Mouse (Mus musculus) heart, embryonic 15.5 days (tissue): Measurements from ENCODE around the gene Begain. TPM values are rescaled to one million over a fixed set of nuclear protein-coding genes. Genes with fewer than 3 reads are reported as not detected.

Source experiments
- ATAC-seq: fragments of 200-750 bp; cut with Nextera tagmentation; replicated peaks from 2 replicates; pipeline ENCODE4 v1.8.0; 2017; ENCODE audit warnings: low read depth, moderate TSS enrichment; ENCODE audit not compliant: insufficient number of reproducible peaks, insufficient read depth, low FRiP score
- H3K27ac ChIP-seq: fragments of 300-500 bp; sonication (generic); 2 replicates; pipeline ENCODE4 v1.5.1; 2015; ENCODE audit warnings: mild to moderate bottlenecking, inconsistent platforms
- H3K27me3 ChIP-seq: fragments of 300-500 bp; sonication (generic); 2 replicates; pipeline ENCODE4 v1.6.1; 2015; ENCODE audit warnings: inconsistent platforms
- H3K36me3 ChIP-seq: fragments of 300-500 bp; sonication (generic); 2 replicates; pipeline ENCODE4 v1.6.1; 2015; ENCODE audit warnings: mild to moderate bottlenecking, inconsistent platforms
- H3K4me1 ChIP-seq: fragments of 300-500 bp; sonication (generic); replicated peaks from 2 replicates; pipeline ENCODE4 v1.6.1; 2015; ENCODE audit warnings: inconsistent platforms
- H3K4me2 ChIP-seq: fragments of 300-500 bp; sonication (generic); 2 replicates; pipeline ENCODE4 v1.6.1; 2015; ENCODE audit warnings: inconsistent platforms, mild to moderate bottlenecking, moderate library complexity
- H3K4me3 ChIP-seq: fragments of 300-500 bp; sonication (generic); 2 replicates; pipeline ENCODE4 v1.5.1; 2015; ENCODE audit warnings: mild to moderate bottlenecking, inconsistent platforms
- H3K9ac ChIP-seq: fragments of 300-500 bp; sonication (generic); 2 replicates; pipeline ENCODE4 v1.6.1; 2015; ENCODE audit warnings: mild to moderate bottlenecking, inconsistent platforms
- H3K9me3 ChIP-seq: fragments of 300-500 bp; sonication (generic); replicated peaks from 2 replicates; pipeline ENCODE4 v1.6.1; 2016; ENCODE audit warnings: inconsistent platforms
- WGBS: fragments of 180-500 bp; shearing (Covaris S2); methylation state at CpG from one replicate; pipeline ENCODE4 v1.1.7; 2015; ENCODE audit warnings: mixed read lengths; 5-methylcytosine and 5-hydroxymethylcytosine counted together
- polyA plus RNA-seq: library from polyadenylated mRNA; unstranded; fragments of >200 nt; fragmentation: Nextera tagmentation; extraction: Ambion mirVana; gene quantifications from 2 replicates; pipeline ENCODE4 v1.2.1, GENCODE M21; 2015

The Begain gene
- polyA plus RNA-seq, 1 experiment from 2014 or later: 1.5 TPM

- no peaks in the 10 kb centered on the region for H3K36me3 ChIP-seq
- H3K27me3 ChIP-seq: no peaks in the 10 kb centered on the region
- H3K4me1 ChIP-seq: no peaks in the 10 kb centered on the region
- WGBS: 62% methylated on average over 7 of the region's 7 CpGs
- no peak for ATAC-seq
- H3K9ac ChIP-seq: no peak overlapping the region
- no peak overlapping the region for H3K27ac ChIP-seq
- no peak overlapping the region for H3K4me3 ChIP-seq
- no peaks in the 10 kb centered on the region for H3K9me3 ChIP-seq
- H3K4me2 ChIP-seq: no peak overlapping the region
Measured at GRCm38 (mm10) chr12:109002978-109003377, 65.0 kb downstream of the Begain start.

- Histone ChIP-seq H3K4me1 (peaks cover 2% of the 10 kb centered on the region; the same call in 1 of the 2 replicates), H3K4me3 (no peak overlapping the region), H3K9ac (no peak overlapping the region), H3K9me3 (no peaks in the 10 kb centered on the region), H3K4me2 (no peak overlapping the region), H3K27me3 (no peaks in the 10 kb centered on the region), H3K36me3 (no peaks in the 10 kb centered on the region), H3K27ac (no peak overlapping the region)
- ATAC-seq: no peak
- WGBS: 83% methylated on average over 8 of the region's 8 CpGs
Measured at GRCm38 (mm10) chr12:108997249-108997648, 70.8 kb downstream of the Begain start.

- Histone ChIP-seq H3K9me3 (no peaks in the 10 kb centered on the region), H3K9ac (no peak overlapping the region), H3K4me1 (peaks cover 2% of the 10 kb centered on the region; the same call in 1 of the 2 replicates), H3K4me2 (no peak overlapping the region), H3K36me3 (no peaks in the 10 kb centered on the region), H3K27me3 (no peaks in the 10 kb centered on the region), H3K27ac (no peak overlapping the region), H3K4me3 (no peak overlapping the region)
- ATAC-seq: no peak
- 73% methylated on average over 12 of the region's 12 CpGs for WGBS
Measured at GRCm38 (mm10) chr12:108995976-108996636, 71.9 kb downstream of the Begain start.

GRCm38 (mm10) chr12:108994436-108995031 lies 73.5 kb downstream of the Begain start:
- Histone ChIP-seq H3K4me2 (peak overlapping the region; percentile 51), H3K27me3 (no peaks in the 10 kb centered on the region), H3K9ac (no peak overlapping the region), H3K4me1 (peaks cover 2% of the 10 kb centered on the region; the same call in 1 of the 2 replicates), H3K27ac (no peak overlapping the region), H3K9me3 (no peaks in the 10 kb centered on the region), H3K4me3 (0 out of 2 replicates have a peak overlapping the region, but pooled peaks have one; percentile 11), H3K36me3 (no peaks in the 10 kb centered on the region)
- 0 out of 2 replicates have a peak, but pooled peaks have one; percentile 34 for ATAC-seq
- 6% methylated on average over 19 of the region's 19 CpGs for WGBS

- peaks cover 2% of the 10 kb centered on the region; the same call in 1 of the 2 replicates for H3K4me1 ChIP-seq
- H3K27me3 ChIP-seq: no peaks in the 10 kb centered on the region
- no peak overlapping the region for H3K4me3 ChIP-seq
- no peak for ATAC-seq
- 60% methylated on average over 2 of the region's 2 CpGs for WGBS
- no peak overlapping the region for H3K27ac ChIP-seq
- H3K9ac ChIP-seq: no peak overlapping the region
- H3K4me2 ChIP-seq: no peak overlapping the region
- H3K36me3 ChIP-seq: no peaks in the 10 kb centered on the region
- no peaks in the 10 kb centered on the region for H3K9me3 ChIP-seq
Measured at GRCm38 (mm10) chr12:108993046-108993445, 75.0 kb downstream of the Begain start.

GRCm38 (mm10) chr12:108990425-108990824 lies 77.6 kb downstream of the Begain start:
- whole genome bisulfite sequencing: 65% methylated on average over 9 of the region's 9 CpGs
- no peak for ATAC-seq

GRCm38 (mm10) chr12:108987448-108987847 lies 80.6 kb downstream of the Begain start:
- Histone ChIP-seq H3K27me3 (no peaks in the 10 kb centered on the region), H3K4me2 (no peak overlapping the region), H3K36me3 (no peaks in the 10 kb centered on the region), H3K9me3 (no peaks in the 10 kb centered on the region), H3K4me1 (no peaks in the 10 kb centered on the region), H3K9ac (no peak overlapping the region), H3K27ac (no peak overlapping the region), H3K4me3 (no peak overlapping the region)
- 93% methylated on average over 9 of the region's 9 CpGs for WGBS
- ATAC-seq: no peak

More at GRCm38 (mm10) chr12:108990425-108990824, 77.6 kb downstream of the Begain start:
- H3K27ac ChIP-seq: no peak overlapping the region
- no peaks in the 10 kb centered on the region for H3K9me3 ChIP-seq
- H3K9ac ChIP-seq: no peak overlapping the region
- H3K4me1 ChIP-seq: peaks cover 2% of the 10 kb centered on the region; the same call in 1 of the 2 replicates
- no peak overlapping the region for H3K4me2 ChIP-seq
- no peaks in the 10 kb centered on the region for H3K27me3 ChIP-seq
- H3K4me3 ChIP-seq: no peak overlapping the region
- no peaks in the 10 kb centered on the region for H3K36me3 ChIP-seq

- Histone ChIP-seq H3K27ac (no peak overlapping the region), H3K4me3 (no peak overlapping the region), H3K36me3 (no peaks in the 10 kb centered on the region), H3K9ac (no peak overlapping the region), H3K27me3 (no peaks in the 10 kb centered on the region), H3K4me2 (no peak overlapping the region), H3K4me1 (no peaks in the 10 kb centered on the region), H3K9me3 (no peaks in the 10 kb centered on the region)
- ATAC-seq: no peak
- 70% methylated on average over 6 of the region's 6 CpGs for WGBS
Measured at GRCm38 (mm10) chr12:108985025-108985424, 83.0 kb downstream of the Begain start.

- H3K27ac ChIP-seq: no peak overlapping the region
- no peak overlapping the region for H3K4me2 ChIP-seq
- no peak overlapping the region for H3K9ac ChIP-seq
- no peaks in the 10 kb centered on the region for H3K4me1 ChIP-seq
- H3K27me3 ChIP-seq: no peaks in the 10 kb centered on the region
- WGBS: 70% methylated on average over 8 of the region's 8 CpGs
- H3K4me3 ChIP-seq: no peak overlapping the region
- no peaks in the 10 kb centered on the region for H3K36me3 ChIP-seq
- no peak for ATAC-seq
- no peaks in the 10 kb centered on the region for H3K9me3 ChIP-seq
Measured at GRCm38 (mm10) chr12:108984471-108984870, 83.5 kb downstream of the Begain start.

- no peaks in the 10 kb centered on the region for H3K4me1 ChIP-seq
- no peak overlapping the region for H3K9ac ChIP-seq
- no peak overlapping the region for H3K4me3 ChIP-seq
- no peak overlapping the region for H3K27ac ChIP-seq
- no peaks in the 10 kb centered on the region for H3K9me3 ChIP-seq
- H3K4me2 ChIP-seq: no peak overlapping the region
- ATAC-seq: no peak
- no peaks in the 10 kb centered on the region for H3K27me3 ChIP-seq
- 77% methylated on average over 6 of the region's 6 CpGs for WGBS
- no peaks in the 10 kb centered on the region for H3K36me3 ChIP-seq
Measured at GRCm38 (mm10) chr12:108983496-108983895, 84.5 kb downstream of the Begain start.

- 59% methylated on average over 6 of the region's 6 CpGs for WGBS
- no peaks in the 10 kb centered on the region for H3K9me3 ChIP-seq
- no peaks in the 10 kb centered on the region for H3K36me3 ChIP-seq
- no peak overlapping the region for H3K4me3 ChIP-seq
- no peaks in the 10 kb centered on the region for H3K4me1 ChIP-seq
- H3K9ac ChIP-seq: no peak overlapping the region
- no peak overlapping the region for H3K4me2 ChIP-seq
- no peaks in the 10 kb centered on the region for H3K27me3 ChIP-seq
- ATAC-seq: no peak
- H3K27ac ChIP-seq: no peak overlapping the region
Measured at GRCm38 (mm10) chr12:108982684-108982960, 85.4 kb downstream of the Begain start.
